Mouse (Mus musculus) ES-Bruce4 (cell line): ENCODE results near the gene Abca7.
A peak's percentile ranks its signal among the peaks of the same experiment; 100 is the strongest.

Experiments
- CTCF ChIP-seq: IDR thresholded peaks from one replicate; pipeline ENCODE4 v1.8.1; 2011; ENCODE audit warnings: low read depth, low read length
- POLR2A ChIP-seq: IDR thresholded peaks from one replicate; pipeline ENCODE4 v1.8.1; 2011; ENCODE audit warnings: low read length; ENCODE audit not compliant: insufficient read depth

DNA sequence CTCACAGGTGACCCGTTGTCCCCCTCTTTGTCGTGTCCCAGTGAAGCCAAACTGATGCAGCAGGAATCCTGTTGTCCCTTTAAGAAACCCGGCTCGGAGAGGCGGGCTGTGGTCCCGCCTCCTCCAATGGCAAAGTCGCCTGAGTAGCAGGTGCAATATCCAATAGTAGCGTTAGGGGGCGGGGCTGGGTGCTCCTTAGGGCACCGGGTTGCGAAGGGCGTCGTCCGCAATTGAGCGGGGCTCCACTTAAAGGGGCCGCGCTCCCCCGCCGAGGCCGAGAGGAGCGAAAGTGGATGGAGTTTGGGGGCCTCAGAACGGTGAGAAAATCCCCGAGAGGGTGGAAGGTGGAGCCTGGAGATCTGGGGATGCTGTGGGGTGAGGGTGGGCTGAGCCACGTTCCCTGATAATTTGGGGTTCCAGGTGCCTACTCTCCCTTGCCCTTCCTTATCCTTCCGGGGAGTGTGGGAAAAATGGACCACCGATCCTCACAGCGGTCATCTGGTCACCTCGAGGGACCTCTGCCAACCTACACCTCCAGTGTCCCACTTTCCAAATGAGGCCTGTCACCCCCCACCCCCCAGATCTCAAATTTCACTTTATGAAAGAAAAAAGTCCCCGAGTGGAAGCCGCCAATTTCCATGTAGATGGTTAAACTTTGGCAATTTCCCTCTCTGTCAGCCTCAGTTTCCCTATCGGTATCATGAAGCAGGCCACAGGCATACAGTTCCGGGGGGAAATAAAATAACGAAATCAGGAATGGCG lies at the start of gene Abca7:
- TF ChIP-seq CTCF (no peak), POLR2A (peak; percentile 5)
